Mouse (Mus musculus): ENCODE results near the gene Emc1. TPM values are rescaled to one million over a fixed set of nuclear protein-coding genes. Genes with fewer than 3 reads are reported as not detected.

Emc1 gene
- total RNA-seq, 2 experiments from 2014 or later: 14.5 to 32.3 TPM

GRCm38 (mm10) chr4:139423270-139423669, 70.9 kb downstream of the Emc1 start:
- ATAC-seq (ENCODE audit: poor library complexity, severe bottlenecking): no peak

Other genes starting within 250 kb of the Emc1 start
- gene Minos1, start 221.5 kb upstream of the Emc1 start, total RNA-seq (2015): 318 and 395 TPM in 2 replicates
- gene Minos1, start 221.5 kb upstream of the Emc1 start, total RNA-seq (2017): 120 and 123 TPM in 2 replicates
- gene Capzb, start 159.7 kb upstream of the Emc1 start, total RNA-seq (2015): 683 and 689 TPM in 2 replicates
- gene Capzb, start 159.7 kb upstream of the Emc1 start, total RNA-seq (2017): 251 and 275 TPM in 2 replicates
- gene Pqlc2, start 41.9 kb upstream of the Emc1 start, total RNA-seq (2015): 9.8 and 11.1 TPM in 2 replicates
- gene Pqlc2, start 41.9 kb upstream of the Emc1 start, total RNA-seq (2017): 12.8 and 16.1 TPM in 2 replicates
- gene Akr7a5, start 41.8 kb upstream of the Emc1 start, total RNA-seq (2015): 3.9 and 4.2 TPM in 2 replicates
- gene Akr7a5, start 41.8 kb upstream of the Emc1 start, total RNA-seq (2017): 5.8 and 7.1 TPM in 2 replicates
- gene Mrto4, start within 50 bp of the Emc1 start, total RNA-seq (2015): 47.1 and 52.4 TPM in 2 replicates
- 23.7 and 33.9 TPM in 2 replicates for gene Mrto4, start within 50 bp of the Emc1 start, total RNA-seq (2017)
- 59.0 and 73.3 TPM in 2 replicates for gene Ubr4, start within 50 bp of the Emc1 start, total RNA-seq (2015)
- 49.1 and 66.8 TPM in 2 replicates for gene Ubr4, start within 50 bp of the Emc1 start, total RNA-seq (2017)
- 0.83 and 1.6 TPM in 2 replicates for gene Iffo2, start 178.0 kb downstream of the Emc1 start, total RNA-seq (2015)
- gene Iffo2, start 178.0 kb downstream of the Emc1 start, total RNA-seq (2017): 2.1 and 2.7 TPM in 2 replicates